Mouse (Mus musculus): ENCODE measurements around the gene Prrt2. TPM values are rescaled to one million over a fixed set of nuclear protein-coding genes. Genes with fewer than 3 reads are reported as not detected.

Prrt2 gene
- polyA plus RNA-seq, 2 experiments from 2014 or later = 2.6 to 3.3 TPM

DNA sequence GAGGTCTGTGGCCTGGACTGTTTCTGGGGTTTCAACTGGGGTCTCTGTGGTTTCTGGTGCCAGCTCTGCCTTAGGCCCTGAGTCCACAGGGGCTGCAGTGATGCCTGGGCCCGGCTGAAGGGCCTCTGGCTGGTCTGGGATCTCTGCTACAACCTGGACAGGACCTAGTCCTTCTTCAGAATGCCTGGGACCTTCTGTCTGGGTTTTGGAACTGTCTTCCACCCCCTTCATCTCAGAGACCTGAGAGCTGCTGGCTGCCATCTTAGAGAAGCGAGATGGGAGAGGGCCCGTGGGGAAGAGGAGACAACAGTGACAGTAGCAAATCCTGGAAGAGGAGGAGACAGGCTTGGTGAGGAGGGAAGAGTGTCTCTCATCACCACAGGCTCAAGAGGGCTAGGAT lies 980 bp downstream of the Prrt2 start:
- ATAC-seq = no peak

DNA sequence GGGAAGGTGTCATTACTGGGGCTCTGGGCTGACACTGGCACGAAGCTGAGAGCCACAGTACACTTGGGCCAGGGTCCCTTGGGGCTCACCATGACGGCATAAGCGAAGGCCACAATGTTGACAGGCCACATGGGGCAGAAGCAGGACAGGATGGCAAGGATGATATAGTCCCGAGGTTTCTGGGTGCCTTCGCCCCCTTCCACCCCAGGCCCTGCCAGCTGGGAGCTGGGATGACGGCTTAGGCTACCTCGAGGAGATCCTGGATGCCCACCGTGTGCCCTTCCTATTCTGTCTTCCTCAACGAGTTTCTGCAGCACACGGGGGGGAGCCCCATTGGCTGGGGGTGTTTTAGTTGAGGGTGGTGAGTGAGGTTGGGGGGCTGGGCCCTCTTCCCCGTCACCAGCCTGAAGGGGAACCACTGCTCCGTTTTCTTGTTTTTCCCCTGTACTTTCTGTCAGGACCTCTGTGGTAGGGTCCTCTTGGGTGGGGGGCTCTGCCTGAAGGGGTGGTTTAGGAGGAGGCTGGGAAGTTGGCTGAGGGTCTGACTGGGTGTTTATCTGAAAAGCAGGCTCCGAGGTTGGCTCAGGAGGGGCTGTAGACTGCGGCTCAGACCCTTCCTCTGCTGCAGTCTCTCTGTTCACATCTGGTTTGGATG lies 1.6 kb downstream of the Prrt2 start:
- no peak for ATAC-seq

DNA sequence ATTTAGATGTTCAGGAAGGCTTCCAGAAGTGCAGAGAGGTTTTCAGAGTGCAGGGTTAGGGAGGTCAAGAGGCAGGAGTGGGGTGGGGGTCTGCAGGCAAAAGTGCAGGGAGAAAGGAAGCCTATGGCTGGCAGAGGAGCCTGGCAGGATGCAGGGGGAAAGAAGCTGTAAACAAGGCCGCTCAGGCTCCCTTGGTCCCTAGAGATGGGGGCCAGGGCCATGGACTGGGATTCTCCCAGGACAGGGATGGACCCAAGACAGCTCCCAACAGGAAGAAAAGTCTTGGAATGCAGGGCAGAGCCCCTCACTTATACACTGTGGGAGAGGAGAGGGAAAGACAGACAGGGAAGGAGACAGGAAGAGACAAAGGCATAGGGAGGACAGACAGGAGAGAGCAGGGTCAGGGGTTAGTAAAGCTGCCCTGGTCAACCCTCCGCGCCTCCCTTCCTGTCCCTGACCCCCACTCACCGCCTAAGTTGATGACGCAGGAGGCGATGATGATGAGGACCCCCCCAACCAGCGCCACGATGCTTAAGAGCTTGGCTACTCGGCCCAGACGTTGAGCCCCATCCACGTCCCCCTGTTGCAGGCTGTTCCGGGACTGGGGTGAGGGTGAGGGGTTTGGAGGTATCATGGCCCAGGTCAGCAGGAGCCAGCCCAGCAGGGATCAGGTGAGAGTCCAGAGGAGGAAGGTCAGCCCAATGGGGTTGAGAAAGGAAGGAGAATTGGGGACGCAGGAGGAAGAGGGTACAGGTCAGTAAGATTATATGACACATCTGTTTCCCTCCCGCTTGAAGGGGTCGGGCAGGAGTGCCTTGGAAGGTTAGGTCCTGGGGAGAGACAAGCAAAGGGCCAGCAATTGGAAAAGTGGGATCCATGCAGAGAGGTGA lies 2.4 kb downstream of the Prrt2 start:
- no peak for ATAC-seq

DNA sequence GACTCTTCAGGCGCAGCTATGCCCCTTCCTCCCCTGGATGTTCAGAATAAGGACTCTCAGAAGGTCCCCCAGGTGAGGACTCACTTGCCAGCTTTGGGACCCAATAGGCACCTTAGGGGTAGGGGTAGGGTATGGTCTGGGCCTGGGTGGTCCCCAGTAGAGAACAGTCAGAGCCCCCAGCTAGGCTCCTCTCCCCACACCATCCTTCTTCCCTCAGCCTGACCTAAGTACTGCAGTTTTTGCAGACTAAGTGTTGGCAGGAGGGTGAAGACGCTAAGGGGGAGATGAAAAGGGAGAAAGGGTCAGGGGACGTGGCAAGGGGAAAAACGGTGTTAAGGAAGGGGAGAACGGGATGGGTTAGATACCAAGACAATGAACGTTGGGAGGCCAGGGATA lies 3.1 kb downstream of the Prrt2 start:
- no peak for ATAC-seq

DNA sequence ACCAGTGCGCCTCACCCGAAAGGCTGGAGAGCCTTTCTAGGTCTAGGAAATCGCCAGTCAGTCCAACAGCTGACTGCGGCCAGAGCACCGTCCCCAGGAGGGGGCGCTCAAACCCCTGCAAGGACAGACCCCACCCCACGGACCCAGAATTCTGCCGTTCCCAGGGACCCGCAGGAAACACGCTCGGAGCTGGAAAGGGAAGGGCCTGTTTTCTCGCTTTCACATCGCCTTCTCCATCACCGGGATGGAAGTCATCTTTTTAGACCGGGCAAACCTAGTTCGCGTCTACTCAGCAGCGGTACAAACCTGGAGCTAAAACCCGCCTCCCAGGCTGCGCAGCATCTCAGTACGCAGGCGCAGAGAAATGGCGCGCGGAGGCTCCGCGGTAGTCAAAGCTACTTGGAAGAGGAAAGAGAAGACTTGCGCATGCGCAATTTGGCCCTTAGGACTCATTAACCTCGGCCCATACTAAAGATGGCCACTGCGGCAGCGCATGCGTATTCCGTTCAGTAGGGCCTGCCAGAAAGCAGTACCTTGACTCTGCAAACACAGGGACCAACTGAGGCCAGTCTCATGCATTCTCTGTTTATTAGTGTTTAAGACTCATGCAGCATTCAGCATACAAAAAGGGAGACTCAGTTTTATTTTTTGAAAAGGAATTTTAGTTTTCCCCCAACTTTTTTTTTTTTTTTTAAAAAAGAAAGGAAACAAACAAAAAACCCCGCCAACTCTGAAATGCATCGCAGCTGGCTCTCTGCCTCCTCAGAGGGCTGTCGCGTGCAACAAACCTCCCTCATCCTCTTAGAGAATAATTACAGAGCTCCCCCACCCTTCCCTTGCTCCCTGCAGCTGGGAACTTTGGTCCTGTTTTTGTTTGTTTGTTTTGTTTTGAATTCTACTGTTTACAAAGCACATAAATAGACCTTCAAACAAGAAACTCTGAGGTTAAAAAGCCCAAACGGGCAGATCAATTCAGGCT lies 3.8 kb downstream of the Prrt2 start, which contains the start of gene Pagr1a:
Pagr1a (minus strand) TSS at position 382 of the 979 bp plus-strand sequence.
- ATAC-seq = peak; percentile 72

DNA sequence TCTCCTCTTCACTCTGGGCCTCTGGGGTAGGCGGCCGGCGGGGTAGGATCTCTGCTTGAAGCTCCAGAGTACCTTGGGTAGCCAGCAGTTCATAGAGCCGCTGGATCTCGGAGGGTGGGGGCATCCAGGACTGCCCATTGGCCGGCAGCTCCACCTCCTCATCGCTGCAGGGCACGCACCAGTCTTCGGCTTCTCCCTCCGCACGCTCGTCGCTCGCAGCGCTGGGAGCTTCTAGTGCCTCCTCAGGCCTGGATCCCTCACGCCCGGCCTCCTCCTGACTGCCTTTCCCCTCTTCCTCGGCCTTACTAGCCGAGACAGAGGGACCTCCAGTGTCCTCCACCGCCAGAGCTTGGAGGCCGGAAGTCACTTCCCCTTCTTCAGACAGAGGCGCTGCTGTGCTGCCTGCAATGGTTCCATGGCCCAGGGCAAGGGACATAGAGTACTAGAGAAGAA lies 4.5 kb downstream of the Prrt2 start:
- peak; percentile 62 for ATAC-seq

DNA sequence TGATC lies 4.7 kb downstream of the Prrt2 start, which contains the start of gene Pagr1b:
Pagr1b (minus strand) TSS at position 4 of the 5 bp plus-strand sequence.
- no peak for ATAC-seq

DNA sequence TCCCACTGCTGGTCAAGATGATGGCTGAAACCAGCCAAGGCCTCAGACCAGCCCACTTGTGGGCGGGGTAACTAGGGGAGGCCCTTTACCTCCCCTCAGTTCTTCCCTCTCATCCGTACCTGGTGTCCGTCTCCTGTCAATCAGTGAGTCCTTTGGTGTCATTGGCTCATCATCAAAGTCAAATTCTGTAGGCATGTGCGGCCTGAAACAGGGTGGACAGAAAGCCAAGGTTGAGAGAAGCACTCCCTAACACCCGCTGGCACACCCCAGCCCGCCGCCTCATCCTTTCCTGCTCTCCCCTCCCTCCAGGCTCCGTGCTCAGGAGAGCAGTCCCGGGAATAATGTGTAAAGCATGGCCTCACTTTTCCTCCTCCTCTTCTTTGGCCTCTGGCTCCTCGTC lies 4.9 kb downstream of the Prrt2 start:
- no peak for ATAC-seq

DNA sequence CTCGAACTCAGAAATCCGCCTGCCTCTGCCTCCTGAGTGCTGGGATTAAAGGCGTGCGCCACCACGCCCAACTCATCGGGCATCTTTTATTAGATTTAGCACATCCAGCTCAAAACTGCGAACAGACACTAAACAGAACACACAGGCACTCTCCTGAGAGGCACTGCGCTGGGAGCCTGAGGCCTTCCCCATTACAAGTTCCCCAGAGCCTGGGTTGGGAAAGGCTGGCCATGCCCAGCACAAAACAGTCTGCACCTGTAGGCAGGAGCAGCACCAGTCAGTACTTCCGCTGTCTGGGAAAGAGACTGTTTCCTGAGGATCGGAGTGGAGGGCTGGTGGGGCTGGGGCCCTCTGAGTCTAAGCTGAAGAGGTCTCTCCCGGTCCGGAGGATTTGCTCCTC lies 6.0 kb downstream of the Prrt2 start:
- no peak for ATAC-seq

DNA sequence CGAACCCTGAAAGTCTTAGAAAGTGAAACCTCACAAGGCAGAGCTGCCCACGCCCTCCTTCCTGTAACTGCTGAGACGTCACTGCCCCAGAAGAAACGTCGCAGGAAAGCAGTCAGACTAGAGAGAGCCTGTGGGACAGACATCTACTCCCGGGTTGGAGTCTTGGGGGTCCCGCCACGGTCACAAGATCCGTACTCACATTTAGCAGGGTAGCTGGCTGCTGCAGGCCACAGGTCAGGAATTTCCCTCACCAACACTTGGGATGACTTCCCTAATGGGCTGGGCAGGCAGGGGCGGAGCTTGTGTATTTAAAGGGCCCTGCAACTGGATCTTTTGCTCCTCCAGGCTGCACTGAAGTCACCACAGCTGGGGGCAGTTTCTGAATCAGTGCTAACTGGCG lies 6.7 kb downstream of the Prrt2 start, which contains the start of gene Mvp:
Mvp (minus strand) TSS at position 302 of the 400 bp plus-strand sequence.
- peak; percentile 67 for ATAC-seq

DNA sequence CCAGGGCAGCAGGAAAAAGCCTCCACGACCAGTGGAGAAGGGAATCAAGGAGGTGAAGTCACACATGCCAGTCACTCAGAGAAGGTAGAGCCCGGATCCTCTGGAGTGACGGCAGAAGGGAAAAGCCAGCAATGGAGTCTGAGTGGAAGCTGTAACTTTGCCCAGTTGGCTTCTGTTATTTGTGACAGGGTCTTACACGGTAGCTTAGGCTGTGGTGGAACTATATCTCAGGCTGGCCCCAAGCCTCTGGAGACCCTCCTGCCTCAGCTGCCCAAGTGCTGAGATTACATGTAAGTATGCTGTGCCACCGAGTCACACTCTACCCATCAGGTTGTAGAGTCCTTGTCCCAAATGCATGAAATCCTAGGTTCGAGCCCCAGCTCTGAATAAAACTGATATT lies 7.6 kb downstream of the Prrt2 start:
- ATAC-seq = no peak

DNA sequence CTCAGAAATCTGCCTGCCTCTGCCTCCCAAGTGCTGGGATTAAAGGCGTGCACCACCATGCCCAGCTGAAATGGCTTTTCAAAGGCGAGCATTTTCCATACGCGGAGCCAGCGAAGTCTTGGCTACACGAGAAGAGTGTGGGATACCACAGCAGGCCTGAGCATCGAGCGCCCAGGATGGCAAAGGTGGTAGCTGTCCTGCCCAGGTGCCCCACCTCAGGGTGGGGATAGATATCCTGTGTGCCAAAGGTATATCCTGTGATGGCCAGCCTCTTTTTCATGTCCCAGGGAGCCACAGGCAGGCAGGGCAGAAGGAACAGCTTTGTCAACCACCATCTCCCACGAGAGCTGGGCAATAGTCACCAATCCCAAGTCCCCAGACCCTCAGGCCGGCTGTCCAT lies 8.2 kb downstream of the Prrt2 start:
- ATAC-seq = no peak

DNA sequence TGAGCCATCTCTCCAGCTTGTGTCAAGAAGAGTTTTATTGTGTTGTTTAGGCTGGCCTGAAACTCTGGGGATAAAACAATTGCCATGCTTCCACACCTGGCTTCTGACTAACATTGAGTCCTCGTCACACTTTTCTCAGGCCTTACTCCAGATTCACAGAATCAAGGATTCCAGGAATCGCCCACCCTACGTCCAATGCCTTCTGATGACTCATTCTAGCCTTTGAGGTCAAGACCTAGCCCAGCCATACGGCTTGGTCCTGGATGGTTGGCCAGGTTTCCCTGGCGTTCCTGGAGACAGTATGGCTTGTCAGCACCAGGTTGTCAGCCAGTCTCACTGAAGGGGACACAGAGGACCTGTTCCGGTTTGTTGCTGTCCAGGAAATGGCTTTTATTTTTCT lies 8.6 kb downstream of the Prrt2 start:
- no peak for ATAC-seq

DNA sequence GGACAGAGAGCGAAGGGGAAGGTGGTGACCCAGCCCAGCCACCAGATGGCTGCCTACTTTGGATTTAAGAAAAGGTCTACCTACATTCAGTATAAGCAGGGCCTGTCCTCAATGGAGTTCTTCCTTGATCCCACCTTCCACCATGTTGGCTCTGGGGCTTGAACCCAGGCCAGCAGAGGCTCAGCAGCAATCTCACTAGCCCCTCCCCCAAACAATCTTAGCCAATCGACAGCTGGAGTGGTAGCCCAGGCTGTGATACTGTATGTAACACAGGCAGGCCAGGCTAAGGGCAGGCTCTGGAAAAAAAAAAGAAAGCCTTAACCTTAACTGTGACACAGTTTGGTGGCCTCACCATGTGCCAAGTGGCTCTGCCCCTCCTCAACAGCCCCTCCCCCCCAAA lies 9.3 kb downstream of the Prrt2 start:
- no peak for ATAC-seq

DNA sequence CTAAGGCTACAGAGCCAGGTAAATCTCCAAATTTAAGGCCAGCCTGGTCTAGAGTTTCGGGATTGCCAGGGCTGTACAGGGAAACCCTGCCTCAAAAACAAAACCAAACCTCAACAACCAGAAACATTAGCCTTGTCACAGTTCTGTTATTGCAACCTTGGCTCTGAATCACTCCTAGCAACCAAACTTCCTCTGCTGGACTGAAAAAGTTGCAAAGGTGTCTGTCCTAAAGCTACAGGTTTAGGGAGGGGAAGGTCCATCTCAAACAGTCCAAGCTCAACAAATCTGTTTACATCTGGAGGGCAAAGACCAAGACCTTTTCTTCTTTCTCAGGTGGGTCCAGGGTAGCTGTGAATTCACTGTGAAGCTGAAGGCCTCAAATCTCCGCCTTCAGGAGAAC lies 10.0 kb downstream of the Prrt2 start:
- ATAC-seq = no peak

DNA sequence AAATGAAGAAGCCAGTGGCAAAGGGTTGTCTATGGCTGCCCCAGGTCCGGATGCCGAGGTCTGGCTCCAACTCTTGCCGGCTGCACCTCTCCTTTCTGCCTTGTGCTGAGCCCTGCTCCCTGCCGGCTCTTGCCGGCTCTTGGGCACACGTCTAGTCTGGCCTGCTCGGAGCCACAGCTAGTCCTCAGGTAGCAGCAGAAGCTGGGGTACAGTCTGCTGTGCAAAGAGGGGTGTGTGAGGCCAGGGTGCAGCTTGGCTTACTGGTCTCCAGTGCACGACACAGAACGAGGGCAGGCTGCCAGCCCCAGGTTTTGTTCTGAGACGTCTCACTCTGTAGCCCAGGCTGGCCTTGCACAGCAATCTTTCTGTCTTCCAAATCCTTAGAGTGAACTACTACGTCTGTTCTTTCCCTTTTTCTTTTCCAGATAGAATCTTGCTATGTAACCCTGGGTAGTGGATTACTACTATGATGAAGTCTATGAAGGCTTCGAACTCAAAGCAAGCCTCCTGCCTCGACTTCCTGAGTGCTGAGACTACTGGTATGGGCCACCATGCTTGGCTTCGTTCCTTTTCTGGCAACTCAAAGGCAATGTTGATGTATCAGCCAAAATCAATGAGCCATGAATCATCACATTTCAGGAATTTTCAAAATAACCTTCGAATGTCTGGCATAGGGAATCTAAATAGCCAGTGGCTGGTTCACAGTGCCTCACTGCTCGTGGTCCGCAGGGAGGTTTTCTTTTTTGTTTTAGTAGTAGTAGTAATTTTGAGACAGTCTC lies 11.5 kb downstream of the Prrt2 start:
- no peak for ATAC-seq

DNA sequence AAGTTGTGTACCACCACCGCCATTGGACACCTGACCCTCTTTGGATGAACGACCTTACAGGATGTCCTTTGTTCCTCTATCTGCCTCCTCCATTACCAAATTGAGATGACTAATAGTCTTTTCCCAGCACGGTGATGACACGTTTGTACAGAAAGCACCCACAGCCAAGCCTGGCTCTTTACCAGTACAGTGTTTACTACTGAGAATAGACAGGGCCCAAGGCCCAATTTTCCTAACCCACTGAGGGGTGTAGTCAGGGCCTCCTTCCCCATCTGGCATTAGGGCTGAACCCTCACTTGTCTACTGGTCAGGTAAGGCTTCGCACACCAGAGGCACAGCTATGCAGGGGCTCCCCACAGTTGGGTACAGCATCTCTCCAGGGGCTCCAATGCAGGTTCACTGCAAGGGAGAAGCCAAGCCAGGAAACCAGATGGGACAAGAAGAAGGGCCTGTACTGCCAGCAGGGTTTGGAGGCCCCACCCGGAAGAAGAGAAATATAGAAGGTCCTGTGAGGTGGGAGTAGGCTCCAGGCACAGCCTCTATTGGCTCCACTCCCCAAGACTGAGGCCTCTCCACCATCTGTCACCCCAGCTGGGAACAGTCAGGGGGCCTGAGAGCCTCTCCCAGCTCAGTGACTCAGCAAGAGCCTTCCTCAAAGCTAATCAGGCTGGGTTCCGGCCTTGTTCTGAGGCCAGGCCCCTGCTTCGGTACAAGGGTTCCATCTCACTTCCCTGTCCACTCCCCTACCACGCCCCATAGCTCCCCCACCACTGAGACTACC lies 12.6 kb downstream of the Prrt2 start:
- ATAC-seq = no peak

DNA sequence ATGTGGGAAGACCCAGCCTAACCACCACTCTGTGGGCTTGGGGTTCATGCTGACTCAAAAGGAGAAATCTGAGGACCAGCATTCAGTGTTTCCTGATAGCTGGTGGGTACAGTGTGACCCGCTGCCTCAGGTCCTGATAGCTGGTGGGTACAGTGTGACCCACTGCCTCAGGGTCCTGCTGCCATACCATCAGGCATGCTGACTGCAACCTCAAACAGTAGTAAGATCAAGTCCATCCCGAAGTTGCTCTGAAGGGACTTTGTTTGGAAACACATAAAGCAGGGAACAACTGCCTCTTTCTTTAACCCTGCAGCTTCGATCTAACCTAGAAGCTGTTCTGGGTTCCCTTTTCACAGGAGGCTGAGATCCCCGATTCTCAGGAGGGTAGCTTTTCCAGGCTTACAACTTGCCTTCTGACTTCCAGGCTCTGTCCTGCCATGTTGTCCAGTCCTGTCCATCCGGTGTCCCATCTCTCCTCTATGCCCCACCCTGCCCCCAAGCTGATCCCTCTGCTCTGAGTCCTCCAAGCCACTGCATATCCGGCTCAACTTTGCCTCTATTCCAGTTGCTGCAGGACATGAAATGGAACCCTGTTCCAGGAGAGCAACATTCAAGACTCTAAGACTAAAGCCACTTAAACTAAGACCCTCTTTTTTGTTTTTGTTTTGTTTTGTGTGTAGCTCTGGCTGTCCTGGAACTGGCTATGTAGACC lies 13.5 kb downstream of the Prrt2 start:
- no peak for ATAC-seq

DNA sequence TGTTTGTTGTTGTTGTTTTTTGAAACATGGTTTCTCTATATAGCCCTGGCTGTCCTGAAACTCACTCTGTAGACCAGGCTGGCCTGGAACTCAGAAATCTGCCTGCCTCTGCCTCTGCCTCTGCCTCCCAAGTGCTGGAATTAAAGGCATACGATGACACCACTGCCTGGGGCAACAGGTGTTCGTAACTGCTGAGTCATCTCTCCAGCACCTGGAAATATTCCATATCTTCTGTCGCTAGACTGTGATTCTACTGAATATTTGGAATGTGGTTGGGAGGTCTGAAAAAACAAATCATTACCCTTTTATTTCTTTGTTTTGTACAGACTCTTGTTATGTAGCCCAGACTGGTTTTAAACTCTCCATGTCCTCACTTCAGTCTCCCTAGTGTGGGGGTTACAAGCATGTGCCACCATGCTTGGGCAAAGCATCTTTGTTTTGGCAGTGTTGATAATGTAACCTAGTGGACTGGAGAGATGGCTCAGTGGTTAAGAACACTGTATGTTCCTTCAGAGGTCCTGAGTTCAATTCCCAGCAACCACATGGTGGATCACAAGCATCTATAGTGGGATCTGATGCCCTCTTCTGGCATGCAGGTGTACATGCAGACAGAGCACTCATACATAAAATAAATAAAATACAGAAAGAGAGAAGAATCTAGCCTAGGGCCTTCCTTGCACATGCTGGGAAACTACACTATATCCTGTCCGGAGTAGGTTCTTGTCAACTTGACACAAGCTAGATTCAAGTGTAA lies 16.7 kb downstream of the Prrt2 start:
- no peak for ATAC-seq

DNA sequence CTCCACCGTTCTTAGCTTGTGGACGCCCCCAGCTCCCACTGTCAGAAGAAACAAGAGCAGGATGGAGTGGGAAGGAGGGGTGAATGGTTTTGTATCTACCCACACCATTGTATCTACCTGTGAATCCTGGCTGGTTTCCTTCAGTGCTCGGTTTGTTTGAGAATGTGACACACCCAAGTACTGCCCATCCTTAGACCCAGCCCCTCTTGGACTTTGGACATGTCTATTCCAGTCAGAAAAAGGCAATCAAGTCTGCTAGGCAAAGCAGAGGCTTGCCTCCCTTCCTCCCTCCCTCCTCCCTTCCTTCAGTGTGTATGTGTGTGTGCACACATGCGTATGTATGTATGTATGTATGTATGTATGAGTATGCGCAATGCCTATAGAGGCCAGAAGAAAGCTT lies 17.4 kb downstream of the Prrt2 start:
- ATAC-seq = no peak

Data from CD4-positive, CD25-positive, alpha-beta regulatory T cell, adult 4 months (primary cell).